Mouse (Mus musculus) layer of hippocampus, adult 18-20 months (tissue): ENCODE results near the gene Ppp1r1b. TPM values are rescaled to one million over a fixed set of nuclear protein-coding genes. Genes with fewer than 3 reads are reported as not detected.
A peak's percentile ranks its signal among the peaks of the same experiment; 100 is the strongest.

ENCODE experiments used
- DNase-seq, 2 experiments: peaks; one replicate each; pipeline ENCODE4 v3.0.0; 2022; ENCODE audit warnings: low spot score in 2 of 2
- total RNA-seq, 2 experiments: library from RNA; stranded (reverse); gene quantifications; 2 replicates each; pipeline ENCODE4 v1.2.3; 2021

The Ppp1r1b gene
- total RNA-seq, 2 experiments from 2014 or later: 59.9 to 65.4 TPM

DNA sequence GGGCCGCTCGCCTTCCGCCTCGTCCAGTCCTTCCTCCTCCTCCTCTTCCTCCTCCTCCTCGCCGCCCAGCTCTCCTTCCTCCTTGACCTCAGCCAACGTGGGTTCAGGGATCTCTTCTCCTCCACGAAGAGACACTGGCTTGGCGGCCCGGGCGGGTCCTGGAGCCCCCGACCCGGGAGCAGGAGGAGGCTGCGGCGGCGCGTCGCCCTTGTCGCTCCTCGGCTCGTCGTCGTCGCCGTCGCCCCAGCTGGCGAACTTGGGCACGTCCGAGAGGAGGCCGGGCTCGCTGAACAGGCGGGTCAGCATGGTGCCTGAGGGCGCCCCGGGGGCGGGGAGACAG, 20.2 kb upstream of the Ppp1r1b start:
- DNase-seq: no peak

DNA sequence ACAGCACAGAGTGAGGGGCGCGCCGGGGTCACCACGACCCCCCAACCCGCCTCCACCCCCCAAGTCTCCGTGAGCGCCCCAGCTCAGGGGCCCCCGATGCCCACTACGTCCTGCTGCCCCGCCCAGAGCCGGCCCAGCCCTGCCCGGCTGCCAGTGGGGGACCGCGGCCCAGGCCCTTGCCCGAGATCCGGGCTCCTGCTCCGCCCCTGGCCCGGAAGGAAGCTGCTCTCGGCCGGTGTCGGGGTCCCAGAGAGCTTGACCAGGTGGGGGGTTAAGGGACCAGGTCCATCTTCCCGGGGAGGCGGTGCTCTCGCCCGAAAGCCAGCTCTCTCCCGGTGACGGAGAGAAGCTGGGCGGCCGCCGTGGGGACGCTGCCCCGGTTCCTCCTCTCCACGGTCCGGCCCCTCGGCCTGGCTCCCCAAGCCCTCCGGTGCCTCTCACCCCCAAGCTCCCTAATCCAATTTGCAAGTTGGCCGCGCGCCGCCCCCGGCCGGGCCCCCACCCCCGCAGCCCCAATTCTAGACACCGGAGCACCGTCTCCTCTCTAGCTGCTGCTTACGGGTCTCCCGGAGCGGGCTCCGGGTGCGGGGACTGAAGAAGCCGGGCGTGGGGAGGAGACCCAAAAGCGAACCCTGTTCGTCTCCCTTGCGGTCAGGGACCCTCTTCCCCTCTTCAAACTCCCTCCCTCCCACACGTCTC, 19.7 kb upstream of the Ppp1r1b start:
- DNase-seq: peak in 1 of 2 experiments; percentile 50

DNA sequence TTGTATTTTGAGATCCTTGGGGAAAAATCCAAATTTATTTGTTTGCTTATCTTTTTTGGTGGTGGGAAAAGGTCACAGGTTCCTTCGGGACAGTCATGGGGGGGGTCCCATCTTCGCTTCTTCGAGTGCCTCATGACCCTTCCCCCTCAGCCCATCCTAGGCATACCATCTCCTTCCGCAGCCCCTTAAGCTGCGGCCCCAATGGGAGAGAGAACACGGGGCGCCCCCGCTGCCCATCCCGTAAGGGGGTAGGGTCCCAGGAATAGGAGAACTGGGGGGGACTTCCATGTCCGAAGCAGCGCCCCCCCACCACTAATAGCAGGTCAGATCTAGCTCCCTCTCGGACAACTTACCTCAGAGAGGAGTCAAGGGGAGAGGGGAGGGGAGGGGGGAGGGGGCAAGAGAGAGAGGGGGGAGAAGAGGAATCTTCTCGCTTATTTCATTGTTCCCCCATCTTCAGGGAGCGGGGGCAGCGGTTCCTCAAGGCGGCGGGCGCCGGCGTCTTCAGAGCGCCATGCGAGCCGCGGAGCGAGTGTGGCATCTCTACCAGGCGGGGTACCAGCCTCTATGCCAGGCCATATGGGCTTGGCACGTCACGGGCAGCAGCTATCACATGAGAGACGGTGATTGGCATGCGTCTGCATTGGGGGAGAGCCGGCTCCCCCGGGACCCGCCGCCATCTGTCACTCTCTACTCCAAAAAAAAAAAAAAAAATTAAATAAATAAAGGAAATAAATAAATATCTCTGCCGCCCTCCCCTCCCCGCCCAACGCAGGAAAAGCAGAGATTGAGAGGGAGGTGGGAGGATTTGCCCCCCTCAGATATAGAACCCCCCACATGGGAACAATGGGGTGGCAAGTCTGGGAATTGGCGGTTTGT, 18.9 kb upstream of the Ppp1r1b start, which contains the start of gene Neurod2:
Neurod2 (minus strand) TSS at position 568 of the 879 bp plus-strand sequence.
- peak; percentile 91 to 95 for DNase-seq

DNA sequence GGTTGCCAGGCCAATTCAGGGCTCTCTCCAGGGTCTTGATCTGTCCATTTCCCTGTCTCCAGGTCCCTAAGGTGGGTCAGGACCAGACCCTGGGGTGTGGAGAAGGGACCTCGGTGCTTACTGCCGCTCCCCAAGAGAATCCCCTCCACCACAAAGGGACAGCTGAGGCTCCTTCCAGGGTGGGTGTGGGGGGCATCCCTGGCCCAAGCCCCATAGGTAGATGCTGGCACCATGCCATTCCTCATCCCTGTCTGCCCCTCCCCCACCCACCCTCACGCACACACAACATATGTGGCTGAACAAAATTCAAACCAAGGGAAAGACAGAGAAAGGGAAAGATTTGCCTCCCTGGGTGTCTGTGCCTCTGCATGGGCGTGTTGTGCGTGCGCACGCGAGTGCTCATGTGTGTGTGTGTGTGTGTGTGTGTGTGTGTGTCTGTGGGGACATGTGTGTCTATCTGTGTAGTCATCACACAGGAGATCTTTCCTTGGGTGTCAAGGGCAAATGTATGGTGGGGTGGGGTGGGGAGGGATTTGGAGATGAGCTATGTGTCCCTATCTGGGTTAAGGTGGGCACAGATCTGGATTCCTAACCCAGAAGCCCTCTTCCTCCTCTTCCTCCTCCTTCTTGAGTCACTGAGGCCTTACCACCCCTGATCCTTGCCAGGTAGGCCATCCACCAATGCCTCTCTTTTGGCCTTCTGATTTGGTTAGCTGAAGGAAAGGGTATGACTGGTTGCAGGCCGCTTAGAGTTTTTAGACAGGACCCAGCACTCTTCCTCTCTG, 18.1 kb upstream of the Ppp1r1b start:
- no peak for DNase-seq

DNA sequence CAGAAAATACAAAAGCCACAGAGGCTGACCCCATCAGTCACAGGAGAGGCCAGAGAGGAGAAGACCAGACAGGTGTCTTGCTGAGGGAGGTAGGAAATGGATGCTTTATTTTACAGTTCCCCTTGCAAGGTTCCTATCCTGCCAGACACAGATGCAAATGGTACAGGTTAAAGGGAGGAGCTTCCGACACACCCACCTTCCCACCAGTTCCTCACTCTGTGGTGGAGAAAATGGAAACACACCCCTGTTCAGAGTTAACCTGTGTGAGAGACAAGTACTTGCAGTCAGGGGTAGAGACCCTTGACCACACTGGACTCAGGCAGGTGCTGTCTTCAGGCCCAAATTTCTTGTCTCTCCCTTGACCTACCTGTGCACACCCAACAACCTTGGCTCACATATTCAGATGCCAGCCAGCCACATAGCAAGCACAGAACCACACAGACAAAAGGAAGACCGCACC, 17.4 kb upstream of the Ppp1r1b start:
- DNase-seq: no peak

DNA sequence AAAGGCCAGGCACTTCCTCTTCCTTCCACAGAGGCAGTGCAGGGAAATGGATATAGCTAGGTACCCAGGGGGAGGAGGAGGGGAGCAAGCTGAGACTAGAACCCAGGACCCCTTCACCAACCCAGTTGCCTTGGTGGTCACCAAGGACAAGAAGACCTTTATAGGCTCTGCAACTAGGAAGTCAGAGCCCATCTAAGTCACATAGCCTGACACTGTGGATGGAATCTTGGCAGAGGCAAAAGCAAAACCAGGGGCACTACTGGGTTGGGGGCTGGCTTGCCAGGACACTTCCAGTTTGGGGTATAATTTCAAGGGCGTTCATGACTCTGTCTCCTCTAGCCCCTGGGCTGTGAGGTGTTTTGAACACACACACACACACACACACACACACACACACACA, 16.8 kb upstream of the Ppp1r1b start:
- no peak for DNase-seq

DNA sequence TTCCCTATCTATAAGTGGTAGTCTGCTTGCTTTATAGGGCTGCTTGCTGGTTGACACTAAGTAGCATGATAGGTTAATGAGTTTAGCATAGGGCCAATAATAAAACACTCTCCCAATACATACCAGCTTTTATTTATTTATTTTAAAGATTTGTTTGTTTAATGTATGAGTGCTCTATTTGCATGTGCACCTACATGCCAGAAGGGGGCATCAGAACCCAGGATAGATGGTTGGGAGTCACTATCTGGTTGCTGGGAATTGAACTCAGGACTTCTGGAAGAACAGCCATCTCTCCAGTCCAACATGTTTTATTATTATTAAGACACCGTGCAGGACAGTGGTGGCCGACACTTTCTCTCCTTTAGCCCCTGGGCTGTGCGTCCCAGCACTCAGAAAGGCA, 16.0 kb upstream of the Ppp1r1b start:
- no peak for DNase-seq

DNA sequence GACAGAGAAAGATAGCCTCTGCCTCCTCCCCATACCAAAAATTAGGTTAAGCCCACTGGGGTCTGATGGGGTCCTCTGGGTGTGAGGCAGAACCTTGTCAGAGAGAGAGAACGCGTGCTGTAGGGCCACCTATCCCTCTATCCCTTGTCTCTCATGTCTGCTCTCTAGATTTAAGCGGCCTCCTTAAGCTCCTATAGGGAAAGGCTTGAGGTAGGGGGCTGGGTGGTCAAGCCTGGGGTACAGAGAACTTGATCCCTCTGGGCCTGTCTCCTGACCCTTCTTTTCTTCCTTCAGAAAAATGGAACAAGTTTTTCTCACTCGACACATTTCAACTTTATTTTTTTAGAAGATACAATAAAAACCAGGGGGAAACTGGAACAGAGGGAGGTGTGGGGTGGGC, 15.4 kb upstream of the Ppp1r1b start:
- DNase-seq: no peak

DNA sequence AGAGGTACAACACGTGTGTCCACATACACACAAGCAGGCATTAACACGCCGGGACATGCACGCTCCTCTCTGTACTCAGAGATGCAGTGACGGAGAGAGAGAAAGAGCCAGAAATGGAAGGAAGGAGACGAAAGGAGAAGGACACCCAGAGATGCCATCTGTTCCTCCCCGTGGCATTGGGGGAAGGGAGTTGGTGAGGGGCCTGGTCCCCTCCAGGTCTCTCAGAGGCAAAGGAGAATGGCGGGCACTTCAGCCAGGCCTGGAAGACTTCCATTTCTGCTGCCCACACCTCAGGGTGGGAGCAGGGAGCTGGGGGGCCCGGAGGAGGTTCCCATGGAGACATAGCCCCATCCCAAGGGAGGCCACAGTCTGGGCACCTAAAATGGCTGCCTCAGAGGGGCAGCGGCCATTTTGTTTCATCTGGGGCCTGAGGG, 14.9 kb upstream of the Ppp1r1b start:
- DNase-seq: peak in 1 of 2 experiments; percentile 39

DNA sequence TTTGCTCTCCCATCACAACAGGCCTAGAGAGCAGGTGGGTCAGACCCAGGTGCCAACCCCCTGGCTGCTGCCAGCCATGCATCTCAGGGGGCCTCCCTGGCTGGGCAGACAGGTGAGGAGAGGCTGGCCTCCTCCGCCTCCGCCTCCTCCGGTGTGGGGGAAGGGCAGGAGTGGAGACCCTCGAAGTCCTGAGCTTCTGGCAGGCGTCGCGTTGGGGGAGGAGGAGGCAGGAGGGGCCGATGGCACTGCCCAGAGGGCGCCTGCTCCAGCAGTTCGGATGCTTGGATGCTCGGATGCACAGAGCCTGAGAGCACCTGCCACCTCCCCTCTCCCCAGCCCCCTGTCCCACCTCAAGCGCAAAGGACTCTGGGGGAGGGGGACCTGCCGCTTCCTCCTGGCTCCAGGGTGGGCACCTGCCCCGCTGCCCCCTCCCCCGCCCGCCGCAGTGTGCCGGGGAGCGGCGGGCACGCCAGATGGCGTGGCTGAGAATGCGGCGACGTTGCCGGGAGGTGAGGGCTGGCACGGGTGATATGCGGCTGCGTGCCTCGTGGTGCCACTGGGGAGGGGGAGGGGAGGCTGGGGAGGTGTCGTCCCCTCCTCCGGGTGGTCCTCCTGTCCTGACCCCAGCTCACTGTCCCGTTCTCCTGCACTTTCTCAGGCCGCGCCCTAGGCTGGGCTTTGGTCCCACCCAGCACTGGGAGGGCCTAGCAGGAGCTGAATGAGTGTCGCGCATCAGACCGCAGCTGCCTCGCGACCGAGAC, 14.0 kb upstream of the Ppp1r1b start:
- no peak for DNase-seq

DNA sequence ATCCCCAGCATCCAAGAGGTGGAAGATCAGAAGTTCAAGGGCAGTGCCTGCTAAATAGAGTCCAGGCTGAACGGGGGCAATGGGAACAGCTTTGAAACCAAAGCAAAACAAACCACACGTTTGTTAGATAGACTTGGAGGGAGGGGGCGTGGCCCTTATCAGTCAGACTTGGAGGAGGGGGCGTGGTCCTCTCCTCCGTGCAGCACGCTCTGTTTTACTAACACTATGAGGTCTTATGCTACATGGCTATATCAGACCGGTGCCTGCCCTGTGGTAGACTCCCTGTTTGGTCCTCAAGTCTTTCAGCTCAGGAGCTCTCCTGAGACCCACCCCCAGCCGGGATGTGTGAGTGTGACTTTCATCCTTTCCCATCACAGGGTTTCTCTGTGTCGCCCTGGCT, 13.0 kb upstream of the Ppp1r1b start:
- DNase-seq: no peak

DNA sequence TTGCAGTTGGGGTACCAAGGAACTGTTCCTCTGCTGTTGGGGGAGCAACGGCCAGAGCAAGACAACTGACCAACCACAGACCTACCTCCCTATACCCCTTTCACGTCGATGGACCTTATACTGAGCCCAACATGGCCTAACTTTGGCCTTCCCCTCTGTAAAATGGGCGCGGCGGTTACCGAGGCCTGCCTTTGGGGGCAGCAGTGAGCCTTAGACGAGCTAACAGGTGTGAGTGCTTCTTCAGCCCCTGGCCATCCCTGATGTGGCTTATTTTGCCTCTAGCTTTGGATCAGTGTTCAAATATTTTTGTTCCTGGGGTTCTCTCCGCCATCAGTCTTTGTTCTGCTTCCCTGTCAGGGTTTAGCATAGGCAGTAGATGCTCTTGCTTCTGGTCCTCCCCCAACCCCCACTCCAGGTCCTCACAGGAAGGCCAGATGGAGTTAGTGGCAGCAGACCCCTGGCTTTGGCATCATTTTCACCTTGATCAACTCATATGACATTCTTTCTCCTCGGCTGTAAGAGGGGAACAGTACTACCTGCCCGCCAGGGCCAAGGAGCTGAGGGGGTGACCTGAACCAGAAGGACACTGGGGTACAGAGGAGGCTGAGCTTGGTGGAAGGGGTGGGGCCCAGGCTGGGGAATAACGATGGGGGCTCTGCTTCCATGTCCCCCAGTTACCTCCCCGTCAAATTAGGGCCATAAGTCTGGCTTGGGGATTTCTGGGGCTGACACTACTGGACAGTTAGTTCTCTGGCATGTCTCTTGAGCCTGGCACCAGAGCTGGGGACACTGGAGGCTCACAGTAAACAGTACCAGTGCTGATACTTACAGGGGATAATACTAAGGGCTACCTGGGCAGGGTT, 11.7 kb upstream of the Ppp1r1b start:
- no peak for DNase-seq

DNA sequence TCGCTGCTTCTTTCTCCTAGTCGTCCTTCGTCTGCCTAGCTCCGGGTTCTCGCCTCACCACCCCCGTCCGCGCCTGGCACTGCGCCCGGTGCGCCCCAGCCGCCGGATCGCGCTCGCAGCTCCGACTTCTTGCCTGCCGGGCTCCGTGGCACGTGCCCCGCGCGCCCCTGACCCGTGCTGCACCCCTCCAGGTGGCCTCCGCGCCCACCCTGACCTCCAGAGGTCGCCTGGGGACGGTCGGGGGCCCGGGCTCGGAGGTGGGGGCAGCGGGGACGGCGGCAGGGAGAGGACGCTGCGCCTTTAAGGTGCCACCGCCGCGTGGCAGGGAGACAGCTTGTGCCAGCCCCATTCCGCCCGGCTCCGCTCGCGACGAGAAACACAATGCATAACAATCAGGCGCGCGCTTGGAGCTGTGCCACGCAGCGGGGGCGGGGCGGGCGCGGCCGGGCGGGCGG, 9.7 kb upstream of the Ppp1r1b start:
- DNase-seq: peak; percentile 79 to 82

DNA sequence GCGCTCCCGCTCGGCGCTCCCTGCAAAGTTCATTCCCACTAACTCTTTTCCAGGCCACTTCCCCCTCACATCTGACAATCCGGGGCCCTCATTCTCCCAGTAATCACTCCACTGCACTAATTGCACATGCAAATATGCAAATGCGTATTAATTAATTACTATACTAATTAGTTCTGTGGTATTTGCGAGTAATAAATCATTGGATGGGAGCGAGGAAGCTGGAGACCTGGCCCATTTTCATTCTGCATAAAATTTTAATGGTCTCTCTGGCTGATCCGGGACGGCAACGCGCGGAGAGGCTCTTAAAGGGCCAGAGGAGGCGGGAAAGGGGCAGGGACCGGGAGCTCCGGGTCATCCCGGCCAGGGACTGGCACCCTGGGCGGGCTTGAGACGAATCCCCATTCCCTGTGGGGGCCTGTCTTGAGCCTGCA, 9.1 kb upstream of the Ppp1r1b start:
- DNase-seq: peak in 1 of 2 experiments; percentile 58

DNA sequence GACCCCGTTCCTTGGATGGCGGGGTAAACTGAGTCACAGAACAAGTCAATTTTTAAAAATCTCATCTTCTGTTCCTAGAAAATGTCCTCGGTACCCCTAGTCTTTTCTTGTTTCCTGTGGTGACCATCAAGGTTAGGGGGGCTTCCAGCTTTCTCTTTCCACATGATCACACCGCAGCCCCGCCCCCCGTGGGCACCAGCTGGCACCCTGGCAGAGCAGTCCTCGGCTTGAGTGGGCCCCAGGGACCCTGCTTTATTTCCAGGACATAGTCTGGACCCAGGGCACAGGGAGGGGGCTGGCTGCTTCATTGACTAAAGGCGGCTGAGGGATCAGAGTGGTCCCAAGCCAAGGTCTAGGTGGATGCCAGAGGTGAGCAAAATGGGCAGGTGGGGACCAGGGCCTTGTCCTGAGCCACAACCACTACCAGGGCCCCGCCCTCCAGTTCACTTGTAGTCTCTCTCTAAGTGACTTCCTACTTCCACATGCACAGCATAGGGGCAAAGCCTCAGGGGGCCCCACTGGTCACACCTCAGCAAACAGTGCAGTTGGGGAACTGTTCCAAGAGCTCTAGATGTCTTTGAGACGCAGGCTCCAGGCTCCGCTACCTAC, 8.4 kb upstream of the Ppp1r1b start:
- DNase-seq: no peak

DNA sequence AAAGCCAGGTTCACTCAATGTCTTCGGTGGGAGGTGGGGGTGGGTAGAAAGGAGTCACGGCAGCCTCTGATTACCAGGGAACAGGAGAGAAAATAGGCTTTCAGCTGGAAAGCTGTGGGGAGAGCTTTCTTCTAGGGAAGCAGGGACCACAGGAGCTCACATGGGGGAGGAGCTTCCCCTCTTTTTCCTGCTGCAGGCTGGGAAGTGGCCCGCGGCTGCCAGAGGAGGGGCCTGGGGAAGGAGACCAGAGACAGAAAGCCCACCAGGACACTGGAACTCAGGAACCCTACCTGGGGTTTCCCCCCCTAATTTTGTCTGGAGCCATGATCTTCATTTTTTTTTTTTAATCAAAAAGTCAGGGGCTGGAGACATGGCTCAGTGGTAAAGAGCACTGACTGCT, 7.6 kb upstream of the Ppp1r1b start:
- no peak for DNase-seq

DNA sequence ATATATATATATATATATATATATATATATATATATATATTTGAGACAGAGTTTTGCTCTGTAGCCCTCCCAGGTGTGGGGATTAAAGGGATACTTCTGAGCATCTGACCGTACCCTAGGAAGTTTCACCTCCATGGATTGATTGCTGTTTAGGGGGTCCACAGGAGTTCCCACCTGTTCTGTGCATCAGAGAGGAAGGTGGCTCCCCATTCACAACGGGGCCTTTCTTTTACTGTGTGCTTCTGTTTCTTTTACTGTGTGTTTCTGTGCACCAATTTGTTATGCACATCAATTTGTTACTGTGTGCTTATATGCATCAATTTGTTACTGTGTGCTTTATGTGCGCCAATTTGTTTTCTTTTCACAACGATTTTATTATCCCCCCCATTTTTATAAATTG, 7.0 kb upstream of the Ppp1r1b start:
- no peak for DNase-seq

DNA sequence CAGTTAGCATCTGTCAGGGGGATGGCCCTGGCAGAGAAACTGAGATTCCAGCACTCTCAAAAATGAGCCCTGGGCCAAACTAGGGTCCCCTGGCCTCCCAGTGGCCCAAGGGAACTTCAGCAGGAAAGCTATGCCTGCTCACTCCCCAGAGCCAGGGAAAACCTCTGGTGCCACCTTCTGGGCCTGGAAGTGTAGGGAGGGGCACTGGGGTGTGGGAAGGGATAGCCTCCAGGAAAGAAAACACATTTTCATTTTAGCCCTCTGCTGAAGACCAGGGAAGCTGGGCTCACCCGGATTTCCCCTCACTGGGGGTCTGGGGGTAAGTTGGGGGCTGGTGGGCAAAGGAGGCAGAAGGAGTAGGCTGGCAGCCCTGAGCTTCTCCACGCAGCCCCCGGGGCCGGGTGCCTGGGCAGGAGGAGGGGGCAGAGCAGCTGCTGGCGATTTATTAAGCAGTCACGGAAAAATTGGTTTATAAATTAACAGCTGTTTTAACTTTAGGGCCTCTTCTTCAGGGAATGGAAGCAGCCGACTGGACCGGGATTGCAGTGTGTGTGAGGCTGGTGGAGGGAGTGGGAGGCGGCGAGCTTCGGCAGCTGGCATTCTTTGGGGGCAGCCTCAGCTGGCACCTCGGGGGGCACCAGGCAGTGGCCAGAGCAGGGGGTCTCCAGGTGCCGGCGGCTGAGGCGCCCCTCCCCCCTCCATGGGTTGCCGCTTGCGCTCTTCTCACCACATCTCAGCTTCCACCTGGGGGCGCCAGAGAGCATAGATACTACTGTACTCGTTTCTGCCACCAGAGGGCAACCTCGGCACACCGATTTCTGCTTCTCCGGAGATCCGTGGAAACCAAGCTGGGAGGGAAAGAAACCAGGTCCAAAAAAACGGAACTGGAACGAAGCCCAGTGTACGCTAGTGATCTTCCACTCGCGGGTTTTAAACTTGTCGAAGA, 5.9 kb upstream of the Ppp1r1b start:
- peak; percentile 93 to 99 for DNase-seq
